Mouse (Mus musculus): ENCODE measurements around the gene Mapk1ip1l.

- TF ChIP-seq TCF12 (IDR thresholded peaks at IDR 0.05; ENCODE audit: low read depth, low read length) (no peak), USF1 (IDR thresholded peaks at IDR 0.05; ENCODE audit: low read depth, low read length) (no peak), CTCF (conservative IDR thresholded peaks at IDR 0.05 in 1 of 2, IDR thresholded peaks at IDR 0.05 in 1 of 2; ENCODE audit: low read depth in 2 of 2, low read length in 2 of 2) (no peak), ZC3H11A (IDR thresholded peaks at IDR 0.05; ENCODE audit: low read depth, low read length) (no peak)
Measured at GRCm38 (mm10) chr14:47346715-47347114, 48.6 kb downstream of the Mapk1ip1l start.
